Mouse (Mus musculus) heart, embryonic 16.5 days (tissue): ENCODE data around the gene Actn1. TPM values are rescaled to one million over a fixed set of nuclear protein-coding genes. Genes with fewer than 3 reads are reported as not detected.

Source experiments
- ATAC-seq: fragments of 200-750 bp; cut with Nextera tagmentation; replicated peaks from 2 replicates; pipeline ENCODE4 v1.8.0; 2017; ENCODE audit warnings: moderate number of reproducible peaks; ENCODE audit not compliant: insufficient read depth, low FRiP score; ENCODE audit errors: extremely low read depth
- H3K27ac ChIP-seq: fragments of 300-500 bp; sonication (generic); 2 replicates; pipeline ENCODE4 v1.5.1; 2014; ENCODE audit warnings: mild to moderate bottlenecking, low read length, control low read depth, moderate library complexity
- H3K27me3 ChIP-seq: fragments of 300-500 bp; sonication (generic); 2 replicates; pipeline ENCODE4 v1.6.1; 2014; ENCODE audit warnings: low read length, mixed read lengths; ENCODE audit not compliant: control insufficient read depth, insufficient read depth
- H3K36me3 ChIP-seq: fragments of 300-500 bp; sonication (generic); 2 replicates; pipeline ENCODE4 v1.6.1; 2014; ENCODE audit not compliant: control insufficient read depth, insufficient read depth
- H3K4me1 ChIP-seq: fragments of 300-500 bp; sonication (generic); 2 replicates; pipeline ENCODE4 v1.6.1; 2014; ENCODE audit warnings: low read length, mixed read lengths; ENCODE audit not compliant: control insufficient read depth, insufficient read depth
- H3K4me2 ChIP-seq: fragments of 300-500 bp; sonication (generic); 2 replicates; pipeline ENCODE4 v1.6.1; 2014; ENCODE audit warnings: low read depth, mild to moderate bottlenecking, control low read depth, low read length
- H3K4me3 ChIP-seq: fragments of 300-500 bp; sonication (generic); 2 replicates; pipeline ENCODE4 v1.5.1; 2014; ENCODE audit warnings: mild to moderate bottlenecking, control low read depth, low read length
- H3K9ac ChIP-seq: fragments of 300-500 bp; sonication (generic); 2 replicates; pipeline ENCODE4 v1.6.1; 2014; ENCODE audit warnings: low read length, control low read depth
- H3K9me3 ChIP-seq: fragments of 300-500 bp; sonication (generic); replicated peaks from 2 replicates; pipeline ENCODE4 v1.6.1; 2016; ENCODE audit warnings: low read length; ENCODE audit not compliant: control insufficient read depth
- WGBS: fragments of 180-500 bp; shearing (Covaris S2); extraction: QIAGEN DNeasy Blood & Tissue Kit; methylation state at CpG from one replicate; pipeline ENCODE4 v1.1.7; 2014; 5-methylcytosine and 5-hydroxymethylcytosine counted together
- polyA plus RNA-seq: library from polyadenylated mRNA; unstranded; fragments of >200 nt; fragmentation: Nextera tagmentation; extraction: Ambion mirVana; gene quantifications from 2 replicates; pipeline ENCODE4 v1.2.1, GENCODE M21; 2015

Gene Actn1
- polyA plus RNA-seq = 31.0 and 33.1 TPM in 2 replicates

DNA sequence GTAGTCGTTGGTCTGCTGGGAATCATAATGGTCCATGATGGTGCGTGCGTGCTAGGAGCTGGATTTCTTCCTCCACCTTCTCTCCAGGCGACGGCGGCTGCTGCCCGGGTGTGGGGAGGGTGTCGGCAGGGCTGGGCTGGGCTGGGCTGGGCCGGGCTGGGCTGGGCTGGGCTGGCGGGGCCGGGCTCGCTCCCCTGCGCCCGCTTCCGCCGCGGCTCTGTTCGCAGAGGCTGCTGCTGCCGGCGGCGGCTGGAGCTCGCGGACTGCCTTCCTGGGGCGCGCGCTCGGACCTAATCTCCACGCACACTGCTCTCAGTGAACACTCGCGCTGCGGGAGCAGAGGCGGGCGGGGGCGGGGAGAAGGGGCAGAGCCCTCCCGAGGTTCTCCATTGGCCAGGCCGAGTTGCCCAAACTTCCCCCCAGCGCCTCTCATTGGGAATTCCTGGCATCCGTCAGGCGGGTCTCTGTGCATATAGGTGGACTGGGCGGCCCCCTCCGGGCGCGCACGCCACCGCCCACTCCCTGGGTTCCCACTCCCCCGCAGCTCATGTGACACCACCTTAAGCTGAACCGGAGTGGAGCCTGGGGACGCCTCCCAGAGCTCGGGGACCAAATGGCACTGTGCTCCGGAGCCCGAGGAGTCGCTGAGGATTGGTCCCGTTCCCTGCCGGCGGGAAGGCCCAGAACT lies at the start of gene Actn1:
TSS of gene Actn1 (minus strand) at position 316 of the 688 bp plus-strand sequence.
- H3K27ac ChIP-seq = peak within 1 kb of the TSS; percentile 98
- peak within 1 kb of the TSS; percentile 91 for H3K4me2 ChIP-seq
- peak; percentile 89 for ATAC-seq
- H3K27me3 ChIP-seq = no peaks in the 10 kb centered on the region
- H3K4me3 ChIP-seq = peak within 1 kb of the TSS; percentile 87
- no peaks in the 10 kb centered on the region for H3K9me3 ChIP-seq
- under 1% methylated on average over 54 of the region's 55 CpGs for WGBS
- H3K4me1 ChIP-seq = peaks cover 27% of the 10 kb centered on the region
- H3K9ac ChIP-seq = peak within 1 kb of the TSS; percentile 94
- no peaks in the 10 kb centered on the region for H3K36me3 ChIP-seq

DNA sequence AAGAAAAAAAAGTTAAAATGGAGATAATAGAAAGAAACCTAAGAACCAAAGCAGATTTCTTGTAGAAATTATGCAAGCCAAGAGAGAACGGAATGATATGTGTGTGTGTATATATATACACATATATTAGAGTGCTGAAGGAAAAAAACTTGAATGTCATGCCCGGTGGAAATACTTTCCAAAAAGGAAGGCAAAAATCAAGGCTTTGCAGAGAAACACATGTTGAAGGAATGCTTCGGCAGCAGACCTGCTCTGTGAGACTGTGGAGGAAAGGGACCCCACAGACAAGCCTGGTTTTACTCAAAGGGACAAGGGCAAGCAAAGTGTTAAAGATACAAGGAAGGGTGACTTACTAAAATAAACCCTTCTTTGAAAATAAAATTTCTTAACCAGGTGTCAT lies 47.4 kb upstream of the Actn1 start:
- Histone ChIP-seq H3K9ac (no peak overlapping the region), H3K4me2 (no peak overlapping the region), H3K27me3 (no peaks in the 10 kb centered on the region), H3K9me3 (no peaks in the 10 kb centered on the region; the same call in 1 of the 2 replicates), H3K27ac (no peak overlapping the region), H3K36me3 (no peaks in the 10 kb centered on the region), H3K4me1 (no peaks in the 10 kb centered on the region), H3K4me3 (no peak overlapping the region)
- 63% methylated on average over 3 of the region's 3 CpGs for WGBS
- ATAC-seq = no peak

DNA sequence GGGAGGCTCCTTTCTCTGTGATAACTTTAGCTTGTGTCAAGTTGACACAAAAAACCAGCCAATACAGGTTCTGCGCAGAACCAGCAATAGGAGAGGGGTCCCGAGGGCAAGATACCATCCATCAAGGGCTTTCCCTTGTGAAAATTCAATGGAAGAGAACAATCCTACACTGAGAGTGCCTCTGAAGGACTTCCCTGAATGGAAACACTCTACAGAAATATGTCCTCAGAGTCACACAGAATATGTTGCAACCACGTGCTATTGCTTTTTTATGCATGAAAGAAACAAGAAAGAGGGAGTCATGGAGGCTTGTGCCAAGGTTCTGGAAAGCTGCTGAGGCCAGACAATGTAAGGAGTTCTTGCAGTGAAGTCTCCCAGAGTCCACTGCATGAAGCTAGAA lies 44.3 kb upstream of the Actn1 start:
- Histone ChIP-seq H3K4me2 (no peak overlapping the region), H3K4me1 (no peaks in the 10 kb centered on the region), H3K9me3 (no peaks in the 10 kb centered on the region; the same call in 1 of the 2 replicates), H3K4me3 (no peak overlapping the region), H3K9ac (no peak overlapping the region), H3K27ac (no peak overlapping the region), H3K27me3 (no peaks in the 10 kb centered on the region), H3K36me3 (no peaks in the 10 kb centered on the region)
- 97% methylated on average over 3 of the region's 3 CpGs for WGBS
- no peak for ATAC-seq

DNA sequence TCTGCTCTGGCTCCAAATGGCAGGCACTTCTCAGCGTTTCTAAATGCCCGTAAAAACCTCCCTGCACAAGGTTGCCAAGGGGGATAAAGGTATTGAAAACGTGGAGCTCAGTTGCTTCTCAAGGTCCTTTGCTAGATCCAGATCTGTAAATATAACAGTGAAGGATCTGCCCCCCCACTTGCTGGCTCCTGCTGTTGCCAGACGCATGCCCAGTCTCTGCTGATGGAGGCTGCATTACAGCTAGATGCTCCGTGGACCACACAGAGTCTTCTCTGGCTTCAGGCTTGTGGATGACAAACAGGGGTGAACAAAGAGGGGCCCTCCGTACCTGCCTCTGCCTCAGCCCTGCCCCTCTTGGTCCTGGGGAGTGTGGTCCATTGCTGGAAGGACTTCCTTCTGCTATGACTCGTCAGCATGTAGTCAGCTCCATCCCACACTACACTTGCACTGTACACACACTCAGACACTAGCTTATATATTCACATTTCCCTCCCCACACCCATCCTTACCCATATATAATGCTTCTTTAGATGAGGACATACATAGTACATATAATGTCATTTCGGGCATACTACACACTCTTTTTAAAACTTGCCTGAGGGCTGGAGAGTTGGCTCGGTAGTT lies 40.8 kb upstream of the Actn1 start:
- H3K9ac ChIP-seq = no peak overlapping the region
- 68% methylated on average over 9 of the region's 9 CpGs for WGBS

DNA sequence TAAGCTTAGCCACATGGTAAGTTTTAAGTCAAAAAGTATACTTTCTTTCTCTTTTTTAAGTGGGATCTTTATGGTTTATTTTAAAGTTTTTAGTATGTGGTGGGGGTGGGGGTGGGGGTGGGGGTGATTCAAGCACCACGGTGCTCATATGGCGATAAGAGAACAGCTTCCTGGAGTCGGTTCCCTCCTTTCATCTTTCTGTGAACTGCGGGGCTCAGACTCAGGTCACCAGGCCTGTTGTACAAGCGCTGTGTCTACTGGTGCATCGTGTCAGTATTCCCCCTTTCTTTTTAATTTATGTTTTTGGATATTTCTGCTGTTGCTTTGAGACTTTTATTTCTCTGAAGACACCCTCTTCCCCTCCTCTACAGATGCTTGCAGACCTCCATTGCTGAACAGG lies 38.5 kb upstream of the Actn1 start:
- 53% methylated on average over 6 of the region's 6 CpGs for WGBS
- ATAC-seq = no peak
- no peak overlapping the region for H3K4me3 ChIP-seq

More for the DNA sequence above, 40.8 kb upstream of the Actn1 start:
- Histone ChIP-seq H3K4me2 (no peak overlapping the region), H3K4me3 (no peak overlapping the region), H3K9me3 (no peaks in the 10 kb centered on the region; the same call in 1 of the 2 replicates), H3K36me3 (no peaks in the 10 kb centered on the region), H3K27ac (no peak overlapping the region), H3K4me1 (no peaks in the 10 kb centered on the region), H3K27me3 (no peaks in the 10 kb centered on the region)
- ATAC-seq = no peak

DNA sequence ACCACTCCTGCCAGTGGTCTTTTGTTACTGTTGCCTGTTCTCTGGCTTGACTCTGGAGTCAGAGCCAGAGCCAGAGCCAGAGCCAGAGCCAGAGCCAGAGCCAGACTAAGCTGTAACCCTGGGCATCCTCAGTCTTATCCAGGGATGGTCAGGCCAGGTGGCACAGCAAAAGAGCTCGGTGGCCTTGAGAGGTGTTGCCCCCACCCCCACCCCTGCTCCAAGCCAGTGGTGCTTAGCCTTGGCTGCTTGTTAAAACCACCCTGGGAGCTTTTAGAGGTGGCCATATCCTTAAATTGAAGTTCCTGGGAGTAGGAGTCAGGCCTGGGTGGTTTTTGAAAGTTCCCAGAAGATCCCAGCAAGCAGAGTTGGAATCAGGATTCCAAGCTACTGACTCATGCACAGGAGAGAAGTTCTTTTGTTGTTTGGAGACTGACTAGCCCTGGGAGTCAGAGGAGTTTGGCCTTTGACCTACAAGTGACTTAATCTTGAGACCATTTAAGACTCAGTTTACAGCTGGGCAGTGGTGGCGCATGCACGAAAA lies 31.8 kb upstream of the Actn1 start:
- no peak for ATAC-seq
- 69% methylated on average over 3 of the region's 3 CpGs for WGBS
- H3K27ac ChIP-seq = no peak overlapping the region

More for the DNA sequence above, 38.5 kb upstream of the Actn1 start:
- Histone ChIP-seq H3K36me3 (no peaks in the 10 kb centered on the region), H3K4me1 (no peaks in the 10 kb centered on the region), H3K4me2 (no peak overlapping the region), H3K27me3 (no peaks in the 10 kb centered on the region), H3K27ac (no peak overlapping the region), H3K9ac (no peak overlapping the region), H3K9me3 (no peaks in the 10 kb centered on the region; the same call in 1 of the 2 replicates)

DNA sequence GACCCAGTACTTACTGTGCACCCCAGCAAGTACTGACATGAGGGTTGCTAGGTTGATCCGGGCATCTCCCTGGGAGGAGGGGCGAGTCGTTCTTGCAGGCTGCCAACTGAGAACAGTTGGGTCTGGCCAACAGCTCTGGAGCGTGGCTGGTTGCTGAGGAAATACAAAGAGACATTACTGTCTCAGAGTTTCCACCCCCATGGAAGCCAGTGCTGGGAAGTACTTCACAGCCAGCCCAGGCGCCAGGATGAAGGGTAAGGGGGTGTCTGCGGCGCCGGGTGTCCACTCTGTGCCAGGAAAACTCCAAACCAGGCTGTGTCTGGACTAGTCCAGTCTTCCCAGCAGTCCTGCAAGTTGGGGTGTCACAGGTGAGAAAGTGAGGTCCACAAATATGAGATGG lies 30.8 kb upstream of the Actn1 start:
- WGBS = 69% methylated on average over 8 of the region's 8 CpGs
- H3K27me3 ChIP-seq = no peaks in the 10 kb centered on the region
- H3K36me3 ChIP-seq = no peaks in the 10 kb centered on the region
- peak; percentile 60; the same call in 1 of the 2 replicates for ATAC-seq
- H3K4me3 ChIP-seq = no peak overlapping the region
- H3K27ac ChIP-seq = no peak overlapping the region
- H3K9ac ChIP-seq = no peak overlapping the region
- no peaks in the 10 kb centered on the region for H3K9me3 ChIP-seq
- H3K4me2 ChIP-seq = no peak overlapping the region
- no peaks in the 10 kb centered on the region for H3K4me1 ChIP-seq

More for the DNA sequence above, 31.8 kb upstream of the Actn1 start:
- no peaks in the 10 kb centered on the region for H3K27me3 ChIP-seq
- H3K4me2 ChIP-seq = no peak overlapping the region
- H3K4me3 ChIP-seq = no peak overlapping the region
- H3K9me3 ChIP-seq = no peaks in the 10 kb centered on the region
- H3K9ac ChIP-seq = no peak overlapping the region
- no peaks in the 10 kb centered on the region for H3K36me3 ChIP-seq
- H3K4me1 ChIP-seq = no peaks in the 10 kb centered on the region

DNA sequence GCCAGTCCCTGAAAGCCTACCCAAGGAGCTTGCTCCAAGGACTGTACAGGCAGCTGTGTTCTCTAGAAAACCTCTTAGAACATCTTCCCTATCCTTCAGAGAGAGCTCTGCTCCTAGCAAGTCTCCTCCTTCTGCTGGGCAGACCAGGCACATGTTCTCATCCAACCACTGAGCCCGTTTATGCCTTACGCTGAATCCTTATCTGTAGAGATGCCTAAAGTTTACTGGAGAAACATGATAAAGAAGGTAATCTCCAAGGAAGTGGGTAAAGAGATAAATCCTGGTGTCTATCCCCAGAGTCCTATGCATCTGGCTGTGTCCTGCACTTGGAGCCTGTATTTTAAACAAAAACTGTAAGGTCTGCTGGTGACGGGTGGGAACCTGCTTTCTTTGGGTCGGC lies 30.3 kb upstream of the Actn1 start:
- Histone ChIP-seq H3K27me3 (no peaks in the 10 kb centered on the region), H3K4me1 (no peaks in the 10 kb centered on the region), H3K9me3 (no peaks in the 10 kb centered on the region), H3K4me3 (no peak overlapping the region), H3K4me2 (no peak overlapping the region), H3K36me3 (no peaks in the 10 kb centered on the region), H3K9ac (no peak overlapping the region), H3K27ac (no peak overlapping the region)
- no peak for ATAC-seq
- 60% methylated on average over 4 of the region's 4 CpGs for WGBS

DNA sequence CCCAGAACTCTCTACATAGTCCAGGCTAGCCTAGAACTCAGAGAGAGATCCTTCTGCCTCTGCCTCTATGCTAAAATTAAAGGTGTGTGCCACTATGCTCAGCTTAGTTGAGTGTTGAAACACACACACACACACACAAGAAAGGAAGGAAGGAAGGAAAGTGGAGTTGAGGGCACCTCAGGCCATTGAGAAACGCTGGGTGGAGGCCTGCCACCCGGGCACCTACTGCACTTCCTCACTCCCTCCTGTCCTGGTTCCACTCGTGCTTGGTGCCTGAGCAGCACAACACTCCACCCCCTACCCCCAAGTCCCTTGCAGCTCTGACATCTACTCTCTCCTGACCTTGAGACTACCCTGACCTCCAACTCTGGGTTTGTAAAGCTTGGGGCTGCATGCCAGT lies 29.6 kb upstream of the Actn1 start:
- Histone ChIP-seq H3K4me3 (no peak overlapping the region), H3K4me1 (no peaks in the 10 kb centered on the region), H3K27me3 (no peaks in the 10 kb centered on the region), H3K9ac (no peak overlapping the region), H3K9me3 (no peaks in the 10 kb centered on the region), H3K27ac (no peak overlapping the region), H3K36me3 (no peaks in the 10 kb centered on the region), H3K4me2 (no peak overlapping the region)
- 71% methylated on average over 3 of the region's 3 CpGs for WGBS
- ATAC-seq = no peak
